Mouse (Mus musculus) neural tube, embryonic 12.5 days (tissue): ENCODE measurements around the gene Pemt. TPM values are rescaled to one million over a fixed set of nuclear protein-coding genes. Genes with fewer than 3 reads are reported as not detected.

Source experiments
- ATAC-seq: fragments of 200-750 bp; cut with Nextera tagmentation; 2 replicates; pipeline ENCODE4 v1.8.0; 2017; ENCODE audit warnings: low read depth, mild to moderate bottlenecking, moderate TSS enrichment, moderate library complexity; ENCODE audit not compliant: low FRiP score
- H3K27ac ChIP-seq: fragments of 300-500 bp; sonication (generic); 2 replicates; pipeline ENCODE4 v1.5.1; 2016
- H3K27me3 ChIP-seq: fragments of 300-500 bp; sonication (generic); replicated peaks from 2 replicates; pipeline ENCODE4 v1.6.1; 2016; ENCODE audit warnings: mild to moderate bottlenecking
- H3K36me3 ChIP-seq: fragments of 300-500 bp; sonication (generic); 2 replicates; pipeline ENCODE4 v1.6.1; 2016; ENCODE audit warnings: mild to moderate bottlenecking
- H3K4me1 ChIP-seq: fragments of 300-500 bp; sonication (generic); 2 replicates; pipeline ENCODE4 v1.6.1; 2016
- H3K4me2 ChIP-seq: fragments of 300-500 bp; sonication (generic); replicated peaks from 2 replicates; pipeline ENCODE4 v1.6.1; 2016; ENCODE audit warnings: mild to moderate bottlenecking
- H3K4me3 ChIP-seq: fragments of 300-500 bp; sonication (generic); 2 replicates; pipeline ENCODE4 v1.5.1; 2016
- H3K9ac ChIP-seq: fragments of 300-500 bp; sonication (generic); 2 replicates; pipeline ENCODE4 v1.6.1; 2016; ENCODE audit warnings: mild to moderate bottlenecking
- H3K9me3 ChIP-seq: fragments of 300-500 bp; sonication (generic); 2 replicates; pipeline ENCODE4 v1.6.1; 2016; ENCODE audit warnings: mild to moderate bottlenecking
- WGBS: fragments of 180-500 bp; shearing (Covaris S2); methylation state at CpG from one replicate; pipeline ENCODE4 v1.1.7; 2016; 5-methylcytosine and 5-hydroxymethylcytosine counted together
- polyA plus RNA-seq: library from polyadenylated mRNA; unstranded; fragments of >200 nt; fragmentation: Nextera tagmentation; extraction: Ambion mirVana; gene quantifications from 2 replicates; pipeline ENCODE4 v1.2.1, GENCODE M21; 2016

The Pemt gene
- polyA plus RNA-seq, 1 experiment from 2014 or later = 6.1 TPM

DNA sequence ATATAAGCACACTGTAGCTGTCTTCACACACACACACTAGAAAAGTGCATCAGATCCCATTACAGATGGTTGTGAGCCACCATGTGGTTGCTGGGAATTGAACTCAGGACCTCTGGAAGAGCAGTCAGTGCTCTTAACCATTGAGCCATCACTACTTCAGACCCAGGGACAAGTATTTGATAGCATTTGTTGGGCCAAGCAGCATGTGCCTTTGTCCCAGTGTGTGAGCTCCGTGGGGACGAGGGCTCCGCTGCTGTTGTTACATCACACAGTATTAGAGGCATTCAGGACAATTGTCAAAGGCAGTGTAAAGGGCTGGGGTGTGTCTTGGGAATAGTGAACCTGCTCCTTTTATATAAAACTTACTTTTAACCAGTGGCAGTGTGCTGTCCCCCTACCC is 109.3 kb downstream of the Pemt start:
- 74% methylated on average over 3 of the region's 3 CpGs for WGBS
- ATAC-seq = no peak
- H3K36me3 ChIP-seq = no peaks in the 10 kb centered on the region
- H3K27ac ChIP-seq = no peak overlapping the region
- H3K4me2 ChIP-seq = no peak overlapping the region
- no peaks in the 10 kb centered on the region for H3K9me3 ChIP-seq
- no peak overlapping the region for H3K9ac ChIP-seq
- H3K4me3 ChIP-seq = no peak overlapping the region
- no peaks in the 10 kb centered on the region for H3K27me3 ChIP-seq
- no peaks in the 10 kb centered on the region for H3K4me1 ChIP-seq

DNA sequence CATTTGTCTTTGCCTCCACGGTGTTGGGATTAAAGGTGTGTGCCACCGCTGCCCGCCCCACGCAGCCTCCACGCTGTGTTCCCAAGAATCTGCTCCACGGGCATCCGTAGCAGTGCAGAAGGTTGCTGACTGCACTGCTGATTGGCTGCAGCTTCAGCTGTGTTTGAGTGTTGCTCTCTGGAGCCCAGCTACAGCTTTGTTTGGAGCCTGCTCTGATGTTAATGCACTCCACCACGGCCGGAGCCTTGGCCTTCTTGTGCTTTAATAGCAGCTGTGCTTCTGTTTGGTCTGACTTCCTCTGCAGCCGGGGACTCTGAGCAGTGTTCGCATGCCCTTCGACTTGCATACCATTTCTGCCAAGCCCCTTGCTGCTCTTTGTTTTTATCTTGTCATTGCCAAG is 112.3 kb downstream of the Pemt start:
- Histone ChIP-seq H3K27me3 (no peaks in the 10 kb centered on the region), H3K9ac (no peak overlapping the region), H3K4me3 (no peak overlapping the region), H3K36me3 (no peaks in the 10 kb centered on the region), H3K27ac (no peak overlapping the region), H3K4me1 (no peaks in the 10 kb centered on the region), H3K9me3 (no peaks in the 10 kb centered on the region), H3K4me2 (no peak overlapping the region)
- WGBS = 56% methylated on average over 12 of the region's 12 CpGs
- no peak for ATAC-seq

DNA sequence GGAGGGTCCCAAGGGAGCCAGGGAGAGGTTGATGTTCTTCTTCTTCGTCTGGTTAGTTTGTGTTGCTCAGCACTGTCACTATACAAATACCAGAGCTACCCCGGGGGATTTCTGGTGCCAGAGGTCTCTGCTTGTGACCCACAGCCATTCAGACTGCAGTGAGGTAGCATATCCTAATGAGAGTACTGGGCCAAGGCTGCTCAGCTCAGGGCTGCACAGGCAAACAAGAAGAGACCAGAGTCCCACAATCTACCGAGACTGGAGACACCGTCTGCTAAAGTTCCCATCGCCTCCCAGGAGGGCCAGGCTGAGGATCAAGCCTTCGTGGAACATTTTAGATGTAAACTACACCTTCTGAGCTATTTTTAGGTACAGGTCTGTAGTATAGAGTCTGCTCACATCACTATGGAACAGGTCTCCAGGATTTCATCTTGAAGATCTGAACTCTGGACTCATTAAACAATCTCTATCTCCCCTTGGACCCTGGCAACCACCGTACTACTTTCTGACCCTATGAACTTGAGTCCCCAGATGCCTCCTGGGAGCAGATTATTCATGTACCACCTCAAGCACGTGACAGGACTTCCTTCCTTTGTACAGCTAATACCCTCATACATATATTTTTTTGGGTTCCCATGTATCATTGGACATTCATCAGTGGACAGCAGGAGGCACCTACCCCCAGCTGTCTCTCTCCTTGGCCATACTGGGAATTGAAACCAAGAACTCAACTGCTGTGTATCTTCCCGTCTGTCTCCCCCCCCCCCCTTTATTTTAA is 113.5 kb downstream of the Pemt start:
- WGBS = 66% methylated on average over 9 of the region's 9 CpGs
- no peaks in the 10 kb centered on the region for H3K9me3 ChIP-seq
- ATAC-seq = no peak
- no peaks in the 10 kb centered on the region for H3K27me3 ChIP-seq
- no peak overlapping the region for H3K4me3 ChIP-seq
- H3K4me1 ChIP-seq = no peaks in the 10 kb centered on the region
- H3K9ac ChIP-seq = no peak overlapping the region
- H3K4me2 ChIP-seq = no peak overlapping the region
- H3K27ac ChIP-seq = no peak overlapping the region
- no peaks in the 10 kb centered on the region for H3K36me3 ChIP-seq

- H3K9ac ChIP-seq = no peak overlapping the region
- WGBS = 37% methylated on average over 4 of the region's 4 CpGs
- no peak overlapping the region for H3K27ac ChIP-seq
- H3K36me3 ChIP-seq = no peaks in the 10 kb centered on the region
- no peak for ATAC-seq
- H3K27me3 ChIP-seq = no peaks in the 10 kb centered on the region
- H3K9me3 ChIP-seq = no peaks in the 10 kb centered on the region
- H3K4me3 ChIP-seq = no peak overlapping the region
- no peaks in the 10 kb centered on the region for H3K4me1 ChIP-seq
- no peak overlapping the region for H3K4me2 ChIP-seq
Measured at GRCm38 (mm10) chr11:59930031-59930430, 116.3 kb downstream of the Pemt start.

DNA sequence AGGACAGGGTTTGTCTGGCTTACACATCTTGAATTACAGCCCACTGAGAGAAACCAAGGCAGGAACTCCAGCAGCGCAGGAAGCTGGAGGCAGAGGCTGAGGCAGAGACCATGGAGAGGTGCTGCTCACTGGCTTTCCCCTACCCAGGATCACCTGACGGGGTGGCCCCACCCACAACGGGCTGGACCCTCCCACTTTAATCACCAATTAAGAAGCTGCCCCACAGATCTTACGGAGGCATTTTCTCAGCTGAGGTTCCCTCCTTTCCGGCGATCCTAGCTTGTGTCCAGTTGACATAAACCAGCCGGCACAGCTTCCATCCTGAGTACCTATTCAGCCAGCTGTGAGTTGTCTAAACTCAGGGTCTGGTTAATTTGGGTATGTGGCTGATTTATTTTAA is 125.0 kb downstream of the Pemt start:
- H3K36me3 ChIP-seq = no peaks in the 10 kb centered on the region
- H3K27ac ChIP-seq = no peak overlapping the region
- WGBS = 12% methylated on average over 7 of the region's 7 CpGs
- H3K4me3 ChIP-seq = no peak overlapping the region
- H3K9ac ChIP-seq = no peak overlapping the region
- H3K9me3 ChIP-seq = no peaks in the 10 kb centered on the region
- no peak overlapping the region for H3K4me2 ChIP-seq
- H3K4me1 ChIP-seq = no peaks in the 10 kb centered on the region
- ATAC-seq = no peak
- H3K27me3 ChIP-seq = no peaks in the 10 kb centered on the region

Other genes with a start within 250 kb of the Pemt start
- 33.3 and 34.4 TPM in 2 replicates for gene Flcn, start 236.5 kb downstream of the Pemt start, polyA plus RNA-seq
- gene Nt5m, start 207.0 kb downstream of the Pemt start, polyA plus RNA-seq = 52.3 and 53.8 TPM in 2 replicates
- gene Cops3, start 206.7 kb downstream of the Pemt start, polyA plus RNA-seq = 209 and 214 TPM in 2 replicates
- 39.9 and 40.7 TPM in 2 replicates for gene Med9, start 98.3 kb downstream of the Pemt start, polyA plus RNA-seq
- gene Rasd1, start 81.5 kb downstream of the Pemt start, polyA plus RNA-seq = 1.2 and 1.3 TPM in 2 replicates
- 34.0 and 35.6 TPM in 2 replicates for gene Rai1, start 58.5 kb upstream of the Pemt start, polyA plus RNA-seq
- 50.0 and 50.9 TPM in 2 replicates for gene Srebf1, start 176.1 kb upstream of the Pemt start, polyA plus RNA-seq